Mouse (Mus musculus) layer of hippocampus, postnatal 10 days (tissue): Measurements from ENCODE around the gene Hipk3. TPM values are rescaled to one million over a fixed set of nuclear protein-coding genes. Genes with fewer than 3 reads are reported as not detected.

Experiments used
- DNase-seq, 2 experiments: peaks; one replicate each; pipeline ENCODE4 v3.0.0; 2021; ENCODE audit warnings: low spot score in 2 of 2
- total RNA-seq, 2 experiments: library from RNA; stranded (reverse); gene quantifications; 2 replicates each; pipeline ENCODE4 v1.2.3; 2021

Hipk3 gene
- total RNA-seq, 2 experiments from 2014 or later: 47.3 to 48.0 TPM

GRCm38 (mm10) chr2:104472056-104472455 lies 22.2 kb downstream of the Hipk3 start:
- no peak for DNase-seq

DNA sequence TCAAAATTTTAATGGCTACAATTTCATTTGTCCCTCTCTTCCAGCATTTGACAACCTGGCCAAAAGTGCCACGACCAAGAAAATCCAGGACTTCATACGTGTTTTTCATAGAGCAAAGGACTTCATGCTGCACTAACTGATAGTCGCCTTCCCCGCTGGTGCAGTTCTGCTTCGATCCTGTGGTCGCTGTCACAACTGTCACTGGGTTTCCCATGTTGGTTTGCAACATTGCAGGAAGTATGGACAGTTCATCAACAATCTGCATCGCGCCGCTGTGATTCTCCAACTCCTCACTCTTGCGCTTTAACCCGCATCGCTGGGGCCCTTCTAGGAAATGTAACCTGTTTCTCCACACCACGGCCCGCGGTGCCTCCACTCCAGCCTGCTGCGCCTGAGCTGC lies 23.1 kb downstream of the Hipk3 start:
- no peak for DNase-seq

DNA sequence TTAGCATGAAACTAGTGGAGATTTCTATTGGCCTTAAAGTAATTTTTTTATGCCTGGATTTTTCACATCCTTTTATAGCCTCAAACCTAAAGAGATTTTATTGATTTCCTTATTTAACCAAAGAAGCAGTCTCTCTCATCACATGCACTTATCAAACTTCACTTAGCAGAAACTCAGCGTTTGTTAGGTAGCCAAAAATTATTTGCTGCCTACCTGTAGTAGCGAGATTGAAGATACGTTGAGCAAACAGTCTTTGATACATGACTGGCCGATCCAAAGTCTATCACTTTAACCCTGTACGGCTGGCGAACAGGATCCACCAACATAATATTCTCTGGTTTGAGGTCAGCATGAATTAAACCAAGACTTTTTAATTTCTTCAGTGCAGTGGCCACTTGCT lies 23.7 kb downstream of the Hipk3 start:
- DNase-seq: no peak

GRCm38 (mm10) chr2:104468419-104468818 lies 25.8 kb downstream of the Hipk3 start:
- no peak for DNase-seq

DNA sequence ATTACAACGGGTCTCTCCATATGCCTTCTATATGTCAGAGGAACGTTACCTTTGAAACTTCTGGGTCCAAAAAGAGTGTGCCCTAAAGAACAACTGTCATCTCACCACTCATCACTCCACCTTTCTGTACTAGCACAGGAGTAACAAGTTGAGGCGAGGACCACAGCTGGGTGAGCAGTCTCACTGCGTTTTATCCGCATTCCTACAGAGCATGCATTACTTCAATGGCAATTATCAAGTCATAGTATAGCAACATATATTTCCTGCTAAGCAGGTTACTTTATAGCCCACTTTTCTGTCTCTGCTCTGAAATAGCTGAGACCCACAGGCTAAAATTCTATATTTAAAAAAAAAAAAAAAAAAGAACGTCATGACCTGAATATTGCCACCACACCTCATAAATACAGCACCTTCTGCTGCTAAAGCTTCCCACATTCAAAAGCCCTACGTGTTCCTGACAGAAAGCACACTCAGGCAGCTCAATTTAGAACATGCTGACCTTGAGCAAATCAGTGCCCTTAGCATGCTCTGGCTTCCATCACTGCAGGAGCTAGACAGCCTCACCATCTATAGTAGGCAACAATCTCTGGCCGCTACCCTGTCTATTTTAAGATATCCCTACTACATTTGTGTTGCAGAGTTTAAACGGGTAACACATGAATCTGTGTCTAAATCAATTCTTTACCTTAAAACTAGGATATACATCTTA lies 27.2 kb downstream of the Hipk3 start:
- no peak for DNase-seq

DNA sequence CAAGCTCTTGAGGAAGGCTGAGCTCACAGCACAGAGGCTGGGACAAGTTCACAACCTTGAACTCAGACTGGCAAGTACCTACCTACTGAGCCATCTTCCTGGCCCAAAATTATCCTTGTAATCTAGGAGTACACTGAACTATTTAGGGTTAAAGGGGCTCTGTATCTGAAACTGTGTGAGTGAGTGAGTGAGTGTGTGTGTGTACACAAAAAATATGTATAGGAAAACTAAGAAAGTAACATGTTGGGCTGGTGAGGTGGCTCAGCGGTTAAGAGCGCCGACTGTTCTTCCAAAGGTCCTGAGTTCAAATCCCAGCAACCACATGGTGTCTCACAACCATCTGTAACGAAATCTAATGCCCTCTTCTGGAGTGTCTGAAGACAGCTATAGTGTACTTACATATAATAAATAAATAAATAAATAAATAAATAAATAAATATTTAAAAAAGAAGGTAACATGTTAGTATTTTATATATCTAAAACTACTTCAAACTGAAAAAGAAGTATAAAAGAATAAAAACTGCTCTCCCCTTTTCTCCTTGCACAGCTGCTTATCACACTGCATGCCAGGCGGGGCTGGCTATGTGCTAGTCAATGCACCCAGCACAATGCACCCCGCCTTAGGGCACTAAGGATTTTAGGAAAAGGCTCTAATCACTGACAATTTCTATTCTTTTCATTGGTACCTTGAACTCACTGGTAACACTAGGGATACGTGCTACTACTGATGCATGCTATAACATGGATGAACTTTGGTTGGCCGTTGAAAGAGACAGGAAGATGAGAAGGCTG lies 28.4 kb downstream of the Hipk3 start:
- no peak for DNase-seq

DNA sequence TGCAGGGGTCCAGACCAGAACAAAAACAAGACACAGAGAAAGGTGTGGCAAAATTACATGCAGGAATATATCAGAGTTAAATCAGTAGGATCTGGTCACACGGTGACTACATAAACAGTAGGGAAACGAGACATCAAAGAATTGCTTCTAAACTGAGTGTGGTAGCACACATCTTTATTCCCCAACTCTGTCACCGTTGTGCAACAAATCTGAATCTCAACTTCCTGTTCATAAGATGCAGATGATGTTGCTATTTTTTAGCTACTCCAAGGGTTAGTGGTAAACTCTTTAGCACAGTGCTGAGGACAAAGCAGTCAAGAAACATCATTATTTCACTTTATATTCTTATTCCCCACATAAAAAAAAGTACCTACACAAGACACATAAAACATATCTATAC lies 34.2 kb downstream of the Hipk3 start:
- DNase-seq: no peak

DNA sequence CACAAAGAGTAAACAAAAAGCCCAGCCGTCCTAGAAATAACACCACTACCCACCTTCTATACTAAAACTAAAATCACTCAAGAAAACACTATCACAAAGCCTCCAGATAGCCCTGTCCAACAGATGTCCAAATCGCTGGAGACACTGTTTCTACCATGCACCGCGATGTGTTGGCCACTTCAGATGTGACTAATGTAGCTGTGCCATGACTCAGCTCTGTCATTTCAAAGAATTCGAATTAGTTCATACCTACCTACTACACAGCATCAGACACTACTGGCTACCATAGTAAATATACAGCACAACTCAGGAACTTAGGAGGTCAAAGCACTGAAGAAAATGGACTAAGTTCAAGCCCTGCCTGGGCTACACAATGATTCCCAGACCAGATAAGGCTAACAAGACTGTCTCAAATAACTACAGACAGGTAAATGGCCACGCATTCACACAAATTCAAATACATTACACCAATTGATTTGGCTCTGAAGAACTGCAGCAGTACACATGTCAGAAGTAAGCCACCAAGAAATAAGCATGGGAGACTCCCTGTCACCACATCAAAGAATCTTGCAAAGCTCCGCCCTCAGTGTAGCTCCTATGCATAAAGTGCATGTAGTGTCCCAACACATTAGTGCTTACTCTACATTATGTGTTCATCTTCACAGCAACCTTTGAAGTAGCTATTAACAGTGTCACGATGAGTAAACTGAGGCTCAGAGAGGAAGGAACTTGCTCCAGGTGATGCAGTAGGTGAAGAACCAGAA lies 35.5 kb downstream of the Hipk3 start:
- no peak for DNase-seq

GRCm38 (mm10) chr2:104457106-104457505 lies 37.1 kb downstream of the Hipk3 start:
- no peak for DNase-seq

DNA sequence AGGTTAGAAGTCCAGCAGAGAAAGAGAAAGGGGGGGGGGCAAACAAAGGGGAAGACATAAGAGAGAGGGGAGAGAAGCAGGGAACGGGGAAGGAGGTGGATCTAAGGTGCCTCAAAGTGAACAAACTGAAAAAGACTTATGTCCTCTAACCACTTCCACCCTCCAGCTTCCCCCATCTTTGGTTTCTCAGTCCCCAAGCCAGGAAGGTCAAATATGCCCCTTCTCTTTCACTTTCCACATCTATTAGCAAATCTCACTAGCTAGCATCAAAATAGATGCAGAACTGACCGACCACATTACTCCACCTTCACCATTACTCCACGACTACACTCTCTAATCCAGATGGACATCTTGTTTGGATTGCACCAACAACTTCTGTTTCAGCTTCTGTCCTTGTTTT lies 43.6 kb downstream of the Hipk3 start:
- DNase-seq: no peak

- no peak for DNase-seq
Measured at GRCm38 (mm10) chr2:104449191-104449590, 45.1 kb downstream of the Hipk3 start.

- no peak for DNase-seq
Measured at GRCm38 (mm10) chr2:104448201-104448600, 46.0 kb downstream of the Hipk3 start.

DNA sequence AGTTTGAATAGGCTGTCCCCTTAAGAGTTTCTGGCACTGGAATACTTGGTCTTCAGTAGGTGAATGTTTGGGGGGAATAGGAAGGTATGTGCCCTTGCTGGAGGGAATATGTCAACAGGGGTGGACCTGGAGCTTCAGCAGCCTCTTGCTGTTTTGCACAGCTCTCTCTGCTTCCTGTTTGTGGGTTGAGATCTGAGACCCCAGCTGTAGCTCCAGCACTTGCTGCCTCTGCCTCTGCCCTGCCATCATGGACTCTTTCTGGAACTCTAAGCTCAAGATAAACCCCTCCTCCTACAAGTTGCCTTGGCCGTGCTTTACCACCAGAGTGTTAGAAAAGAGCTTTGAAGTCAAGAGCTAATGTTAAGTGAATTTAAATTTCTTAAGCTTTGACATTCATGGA lies 48.2 kb downstream of the Hipk3 start:
- DNase-seq: no peak

GRCm38 (mm10) chr2:104444776-104445175 lies 49.5 kb downstream of the Hipk3 start:
- DNase-seq: peak; percentile 59 to 62

DNA sequence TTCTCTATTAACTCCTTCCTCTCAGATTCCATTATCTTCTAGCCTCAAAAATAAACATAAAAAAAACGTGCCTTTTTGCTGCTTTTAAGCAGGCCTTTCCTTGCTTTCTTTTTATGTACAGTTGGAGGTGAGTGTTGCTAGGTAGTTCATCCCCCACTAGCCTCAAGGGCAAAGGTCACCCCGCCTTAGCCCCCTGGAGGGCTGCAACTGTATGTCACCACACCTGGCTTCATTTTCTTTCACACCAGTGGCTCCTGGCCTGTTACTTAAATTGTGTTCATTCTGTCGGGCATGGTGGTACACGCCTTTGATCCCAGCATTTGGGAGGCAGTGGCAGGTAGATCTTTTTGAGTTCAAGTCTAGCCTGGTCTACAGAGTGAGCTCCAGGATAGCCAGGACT lies 51.9 kb downstream of the Hipk3 start:
- no peak for DNase-seq

DNA sequence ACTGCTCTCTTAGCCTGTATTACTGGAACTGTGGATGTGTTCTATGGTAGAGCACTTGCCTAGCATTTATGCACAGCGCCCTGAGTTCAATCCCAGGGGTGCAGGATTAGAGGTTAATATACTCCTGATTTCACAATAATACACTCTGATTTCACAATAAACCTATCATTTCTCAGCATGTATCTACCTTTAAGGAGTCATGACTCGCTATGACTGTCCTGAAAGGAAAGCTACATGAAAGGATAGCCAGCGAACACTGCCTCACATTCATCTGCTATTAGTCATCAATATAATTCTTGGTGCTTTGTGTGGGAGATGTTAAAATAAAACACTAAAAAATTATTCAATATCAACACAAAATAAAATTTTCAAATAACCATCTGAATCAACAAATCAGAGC lies 58.0 kb downstream of the Hipk3 start:
- no peak for DNase-seq

- DNase-seq: no peak
Measured at GRCm38 (mm10) chr2:104431067-104431466, 63.2 kb downstream of the Hipk3 start.

DNA sequence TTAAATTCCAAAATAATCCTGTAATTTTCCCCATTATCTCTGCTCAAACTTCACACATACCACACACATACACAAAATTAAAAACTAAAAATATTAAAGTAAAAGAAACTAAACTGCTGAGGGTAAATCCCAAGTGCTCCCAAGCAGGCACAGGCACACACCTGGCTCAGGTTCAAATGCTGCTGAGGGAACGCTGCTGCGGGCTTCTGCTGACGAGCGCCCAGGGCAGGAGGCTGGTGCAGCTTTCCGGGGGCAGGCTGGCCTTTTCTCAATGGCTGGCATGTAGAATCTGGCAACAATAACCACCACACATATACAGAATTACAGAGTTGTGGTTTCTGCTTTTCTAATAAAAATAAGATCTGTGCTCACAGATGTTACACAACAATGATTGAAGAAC lies 63.7 kb downstream of the Hipk3 start:
- DNase-seq: no peak

DNA sequence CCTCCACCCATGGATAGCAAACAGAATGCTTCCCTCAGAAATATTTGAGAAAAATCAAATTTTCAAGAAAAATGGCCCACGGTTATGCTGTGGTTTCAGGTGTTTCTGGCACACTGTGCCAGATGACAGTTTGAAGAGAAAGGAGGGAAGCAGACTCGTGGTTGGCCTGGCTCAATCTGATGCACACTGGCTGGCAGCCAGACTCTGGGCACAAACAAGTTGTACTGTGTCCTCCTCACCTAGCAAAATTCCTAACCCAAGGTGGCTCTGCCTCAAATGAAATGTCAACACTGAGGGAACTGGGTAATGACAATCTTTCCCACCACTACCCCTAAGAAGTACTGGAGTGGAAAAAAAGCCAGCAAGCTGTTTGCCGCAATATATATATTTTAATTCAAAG lies 68.1 kb downstream of the Hipk3 start:
- DNase-seq: no peak

GRCm38 (mm10) chr2:104422230-104422629 lies 72.0 kb downstream of the Hipk3 start:
- DNase-seq: no peak

DNA sequence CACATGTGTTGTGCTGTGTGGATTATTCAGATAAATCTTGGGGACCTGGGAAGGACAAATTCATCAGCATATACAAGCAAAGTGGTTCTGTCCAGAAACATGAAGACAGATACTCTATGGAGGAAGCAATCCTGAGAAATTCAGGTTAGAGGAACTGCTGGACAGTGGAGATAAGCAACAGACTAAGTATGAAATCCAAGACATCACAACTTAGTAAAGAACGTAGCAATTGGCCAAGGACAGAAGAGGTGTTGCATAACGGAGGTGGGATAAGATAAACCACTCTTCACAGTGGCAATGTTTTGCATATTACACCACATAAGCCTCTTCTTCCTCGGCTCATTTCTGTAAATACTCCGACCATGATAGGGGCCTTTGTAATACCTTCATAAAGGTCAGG lies 73.4 kb downstream of the Hipk3 start:
- DNase-seq: no peak

- no peak for DNase-seq
Measured at GRCm38 (mm10) chr2:104419999-104420398, 74.2 kb downstream of the Hipk3 start.
